Mouse (Mus musculus): ENCODE data around the gene Cyp2w1. TPM values are rescaled to one million over a fixed set of nuclear protein-coding genes. Genes with fewer than 3 reads are reported as not detected.
A peak's percentile ranks its signal among the peaks of the same experiment; 100 is the strongest.

The Cyp2w1 gene
- polyA plus RNA-seq, 1 experiment from 2014 or later = not detected

DNA sequence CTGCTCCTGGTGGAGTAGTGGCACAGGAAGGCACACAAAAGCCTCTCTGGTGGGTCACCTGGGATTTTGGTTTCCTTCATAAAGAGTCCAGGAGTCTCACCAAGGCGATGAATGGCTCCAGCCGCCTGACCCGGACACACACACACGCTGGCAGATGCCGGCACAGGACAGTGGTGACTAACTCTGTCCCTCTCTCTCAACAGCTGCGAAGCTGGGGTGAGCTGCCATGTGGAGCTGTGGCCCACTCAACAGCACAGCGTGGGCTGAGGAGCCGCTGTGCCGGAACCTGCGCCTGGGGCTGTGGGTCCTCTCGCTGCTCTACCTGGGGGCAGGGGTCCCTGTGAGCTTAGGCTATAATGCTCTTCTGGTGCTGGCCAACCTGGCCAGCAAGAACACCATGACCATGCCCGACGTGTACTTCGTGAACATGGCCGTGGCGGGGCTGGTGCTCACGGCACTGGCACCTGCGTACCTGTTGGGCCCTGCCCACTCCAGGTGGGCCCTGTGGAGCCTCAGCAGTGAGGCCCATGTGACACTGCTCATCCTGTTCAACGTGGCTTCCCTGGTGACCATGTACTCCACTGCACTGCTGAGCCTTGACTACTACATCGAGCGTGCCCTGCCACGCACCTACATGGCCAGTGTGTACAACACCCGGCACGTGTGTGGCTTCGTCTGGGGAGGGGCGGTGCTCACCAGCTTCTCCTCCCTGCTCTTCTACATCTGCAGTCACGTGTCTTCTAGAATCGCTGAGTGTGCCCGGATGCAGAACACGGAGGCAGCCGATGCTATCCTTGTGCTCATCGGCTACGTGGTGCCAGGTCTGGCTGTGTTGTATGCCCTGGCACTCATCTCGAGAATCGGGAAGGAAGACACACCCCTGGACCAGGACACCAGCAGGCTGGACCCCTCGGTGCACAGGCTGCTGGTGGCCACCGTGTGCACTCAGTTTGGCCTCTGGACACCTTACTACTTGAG, 40.1 kb downstream of the Cyp2w1 start:
- Histone ChIP-seq H3K27ac (replicated peaks in 1 of 2; ENCODE audit: control insufficient read depth in 1 of 2, insufficient read depth in 1 of 2, low read depth in 2 of 2, low read length in 2 of 2) (no peak overlapping the region), H3K9ac (ENCODE audit: low read length) (no peak overlapping the region), H3K27me3 (ENCODE audit: control insufficient read depth, insufficient read depth, low read length) (no peaks in the 10 kb centered on the region), H3K4me2 (ENCODE audit: low read length) (no peak overlapping the region), H3K4me1 (ENCODE audit: control insufficient read depth in 2 of 2, insufficient read depth in 2 of 2, low read length in 2 of 2) (peaks cover 29 to 34% of the 10 kb centered on the region in 2 experiments), H3K36me3 (ENCODE audit: control insufficient read depth, insufficient read depth, low read length) (peaks cover 23% of the 10 kb centered on the region), H3K9me3 (ENCODE audit: control insufficient read depth, low read length) (no peaks in the 10 kb centered on the region), H3K4me3 (ENCODE audit: control insufficient read depth in 1 of 2, insufficient read depth in 1 of 2, low read depth in 1 of 2, low read length in 2 of 2) (no peak overlapping the region)
- WGBS = 92% methylated on average over 37 of the region's 37 CpGs
- no peak for ATAC-seq (ENCODE audit: insufficient number of reproducible peaks, insufficient read depth, low FRiP score, low read depth)

DNA sequence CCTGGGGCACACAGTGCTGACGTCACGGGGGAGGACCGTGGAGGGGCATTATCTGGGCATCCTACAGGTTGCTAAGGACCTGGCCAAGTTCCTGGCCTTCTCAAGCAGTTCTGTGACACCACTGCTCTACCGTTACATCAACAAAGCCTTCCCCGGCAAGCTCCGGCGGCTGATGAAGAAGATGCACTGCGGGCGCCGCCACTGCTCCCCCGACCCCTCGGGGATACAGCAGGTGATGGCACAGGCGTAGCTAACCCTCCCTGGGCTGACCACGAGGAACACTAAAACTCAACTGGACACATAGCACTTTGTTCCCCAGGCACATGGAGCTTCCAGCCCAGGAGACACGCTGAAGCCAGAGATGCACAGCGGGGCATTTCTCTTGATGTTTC, 40.8 kb downstream of the Cyp2w1 start:
- Histone ChIP-seq H3K4me2 (ENCODE audit: low read length) (no peak overlapping the region), H3K27me3 (ENCODE audit: control insufficient read depth, insufficient read depth, low read length) (no peaks in the 10 kb centered on the region), H3K9me3 (ENCODE audit: control insufficient read depth, low read length) (no peaks in the 10 kb centered on the region), H3K4me3 (ENCODE audit: control insufficient read depth in 1 of 2, insufficient read depth in 1 of 2, low read depth in 1 of 2, low read length in 2 of 2) (no peak overlapping the region), H3K4me1 (ENCODE audit: control insufficient read depth in 2 of 2, insufficient read depth in 2 of 2, low read length in 2 of 2) (peaks cover 29 to 34% of the 10 kb centered on the region in 2 experiments), H3K36me3 (ENCODE audit: control insufficient read depth, insufficient read depth, low read length) (peaks cover 23% of the 10 kb centered on the region), H3K27ac (replicated peaks in 1 of 2; ENCODE audit: control insufficient read depth in 1 of 2, insufficient read depth in 1 of 2, low read depth in 2 of 2, low read length in 2 of 2) (no peak overlapping the region), H3K9ac (ENCODE audit: low read length) (no peak overlapping the region)
- WGBS = 92% methylated on average over 16 of the region's 16 CpGs
- no peak for ATAC-seq (ENCODE audit: insufficient number of reproducible peaks, insufficient read depth, low FRiP score, low read depth)

DNA sequence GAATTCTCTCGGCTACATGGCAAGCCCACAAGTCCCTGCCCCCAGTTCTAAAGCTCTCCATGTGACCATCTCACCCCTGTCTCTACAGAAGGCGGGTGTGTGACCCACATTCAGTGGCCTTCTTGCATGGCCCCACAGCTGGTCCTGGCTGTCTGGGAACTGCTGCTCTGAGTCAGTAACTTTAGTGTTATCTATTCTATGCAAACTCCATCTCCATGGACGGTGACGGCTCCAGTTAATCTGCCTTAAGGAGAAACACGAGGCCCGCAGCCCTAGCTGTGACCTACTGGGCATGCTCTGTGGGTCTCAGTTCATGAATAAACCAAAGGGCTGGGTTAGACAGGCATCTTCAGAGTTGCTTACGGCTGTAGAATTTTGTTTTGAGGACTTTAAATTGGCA, 42.0 kb downstream of the Cyp2w1 start:
- WGBS = 59% methylated on average over 7 of the region's 7 CpGs

GRCm38 (mm10) chr5:139395528-139395927, 43.1 kb downstream of the Cyp2w1 start:
- Histone ChIP-seq H3K4me2 (ENCODE audit: low read length) (no peak overlapping the region), H3K27me3 (ENCODE audit: control insufficient read depth, insufficient read depth, low read length) (no peaks in the 10 kb centered on the region), H3K4me3 (ENCODE audit: control insufficient read depth in 1 of 2, insufficient read depth in 1 of 2, low read depth in 1 of 2, low read length in 2 of 2) (no peak overlapping the region), H3K9me3 (ENCODE audit: control insufficient read depth, low read length) (no peaks in the 10 kb centered on the region), H3K4me1 (ENCODE audit: control insufficient read depth in 2 of 2, insufficient read depth in 2 of 2, low read length in 2 of 2) (peaks cover 19 to 25% of the 10 kb centered on the region in 2 experiments), H3K36me3 (ENCODE audit: control insufficient read depth, insufficient read depth, low read length) (peaks cover 23% of the 10 kb centered on the region), H3K9ac (ENCODE audit: low read length) (no peak overlapping the region), H3K27ac (replicated peaks in 1 of 2; ENCODE audit: control insufficient read depth in 1 of 2, insufficient read depth in 1 of 2, low read depth in 2 of 2, low read length in 2 of 2) (no peak overlapping the region)
- no peak for ATAC-seq (ENCODE audit: insufficient number of reproducible peaks, insufficient read depth, low FRiP score, low read depth)
- WGBS = 97% methylated on average over 4 of the region's 4 CpGs

More for the DNA sequence above, 42.0 kb downstream of the Cyp2w1 start:
- Histone ChIP-seq H3K4me1 (ENCODE audit: control insufficient read depth in 2 of 2, insufficient read depth in 2 of 2, low read length in 2 of 2) (peaks cover 25 to 31% of the 10 kb centered on the region in 2 experiments), H3K9me3 (ENCODE audit: control insufficient read depth, low read length) (no peaks in the 10 kb centered on the region), H3K9ac (ENCODE audit: low read length) (no peak overlapping the region), H3K27ac (replicated peaks in 1 of 2; ENCODE audit: control insufficient read depth in 1 of 2, insufficient read depth in 1 of 2, low read depth in 2 of 2, low read length in 2 of 2) (no peak overlapping the region), H3K27me3 (ENCODE audit: control insufficient read depth, insufficient read depth, low read length) (no peaks in the 10 kb centered on the region), H3K4me3 (ENCODE audit: control insufficient read depth in 1 of 2, insufficient read depth in 1 of 2, low read depth in 1 of 2, low read length in 2 of 2) (no peak overlapping the region), H3K36me3 (ENCODE audit: control insufficient read depth, insufficient read depth, low read length) (peaks cover 23% of the 10 kb centered on the region), H3K4me2 (ENCODE audit: low read length) (no peak overlapping the region)
- no peak for ATAC-seq (ENCODE audit: insufficient number of reproducible peaks, insufficient read depth, low FRiP score, low read depth)

DNA sequence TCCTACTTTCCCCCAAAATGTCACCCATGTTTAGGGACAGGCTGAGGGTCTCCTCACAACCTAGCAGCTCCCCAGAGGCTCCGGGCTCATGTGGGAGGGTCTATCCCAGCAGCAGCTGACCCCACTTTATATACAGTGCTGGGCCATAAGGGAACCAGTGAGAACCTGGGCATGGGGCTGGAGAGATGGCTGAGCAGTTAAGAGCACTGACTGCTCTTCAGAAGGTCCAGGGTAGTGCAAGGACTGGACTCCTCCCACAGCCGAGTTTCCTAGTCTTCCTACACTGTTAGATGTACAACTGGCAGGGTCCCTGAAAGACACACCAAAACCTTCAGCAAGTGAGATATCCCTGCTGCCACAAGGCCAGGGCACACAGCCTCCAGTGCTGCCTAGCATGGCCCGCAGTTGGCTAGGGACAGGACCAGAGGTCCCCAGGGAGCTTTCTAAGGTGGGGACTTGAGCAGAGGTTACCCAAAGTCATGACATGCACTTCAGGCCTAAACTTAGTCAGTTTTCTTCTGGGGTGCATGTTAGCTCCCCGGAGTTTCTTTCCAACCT, 45.0 kb downstream of the Cyp2w1 start:
- peak overlapping the region; percentile 13; the same call in 1 of the 2 replicates for H3K9ac ChIP-seq (ENCODE audit: low read length)
- H3K27me3 ChIP-seq (ENCODE audit: control insufficient read depth, insufficient read depth, low read length) = no peaks in the 10 kb centered on the region; the same call in 1 of the 2 replicates
- WGBS = 72% methylated on average over 4 of the region's 4 CpGs
- no peak for ATAC-seq (ENCODE audit: insufficient number of reproducible peaks, insufficient read depth, low FRiP score, low read depth)
- H3K27ac ChIP-seq (replicated peaks in 1 of 2; ENCODE audit: control insufficient read depth in 1 of 2, insufficient read depth in 1 of 2, low read depth in 2 of 2, low read length in 2 of 2) = 0 out of 4 replicates have a peak overlapping the region, but pooled peaks of 1 of the 2 experiments have one; percentile 35
- H3K4me3 ChIP-seq (ENCODE audit: control insufficient read depth in 1 of 2, insufficient read depth in 1 of 2, low read depth in 1 of 2, low read length in 2 of 2) = no peak overlapping the region
- peaks cover 16 to 20% of the 10 kb centered on the region in 2 experiments for H3K4me1 ChIP-seq (ENCODE audit: control insufficient read depth in 2 of 2, insufficient read depth in 2 of 2, low read length in 2 of 2)
- H3K9me3 ChIP-seq (ENCODE audit: control insufficient read depth, low read length) = no peaks in the 10 kb centered on the region
- H3K4me2 ChIP-seq (ENCODE audit: low read length) = no peak overlapping the region
- H3K36me3 ChIP-seq (ENCODE audit: control insufficient read depth, insufficient read depth, low read length) = peaks cover 16% of the 10 kb centered on the region

DNA sequence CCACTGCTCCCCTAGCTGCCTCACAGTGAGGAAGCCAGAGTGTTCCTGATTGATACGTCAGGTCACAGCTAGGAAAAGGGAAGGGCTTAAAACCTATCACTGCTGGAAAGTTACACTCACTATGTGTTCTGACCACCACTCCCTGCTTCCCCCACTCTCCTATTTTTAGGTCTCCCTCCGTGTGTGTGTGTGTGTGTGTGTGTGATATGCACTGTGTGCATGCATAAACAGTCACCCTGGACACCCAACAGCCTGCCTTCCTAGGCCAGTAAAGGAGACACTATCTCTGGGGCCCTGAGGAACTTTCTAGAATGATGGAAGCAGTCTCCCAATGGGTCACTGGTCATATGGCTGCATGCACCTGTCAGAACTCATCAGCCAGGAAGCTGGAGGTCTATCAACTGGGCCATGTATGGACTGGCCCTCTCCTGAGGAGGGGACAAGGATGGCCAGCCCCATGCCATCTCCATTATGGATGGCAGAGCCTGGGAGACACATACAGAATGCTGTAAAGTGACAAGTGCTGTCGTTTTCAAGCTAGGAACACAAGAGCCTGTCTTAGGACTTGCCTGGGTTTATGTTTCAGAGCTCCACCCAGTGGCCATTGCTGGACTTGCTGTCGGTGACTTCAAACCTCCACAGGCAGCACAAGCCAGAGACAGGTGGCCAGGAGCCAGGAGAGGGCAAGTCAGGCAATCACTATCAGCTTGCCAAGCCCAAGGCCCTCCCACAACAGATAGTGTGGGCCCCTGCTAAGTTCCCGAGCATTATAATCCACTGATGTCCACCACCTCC, 45.7 kb downstream of the Cyp2w1 start:
- Histone ChIP-seq H3K4me2 (ENCODE audit: low read length) (peak overlapping the region; percentile 23; the same call in 1 of the 2 replicates), H3K4me3 (ENCODE audit: control insufficient read depth in 1 of 2, insufficient read depth in 1 of 2, low read depth in 1 of 2, low read length in 2 of 2) (no peak overlapping the region), H3K27ac (replicated peaks in 1 of 2; ENCODE audit: control insufficient read depth in 1 of 2, insufficient read depth in 1 of 2, low read depth in 2 of 2, low read length in 2 of 2) (0 out of 4 replicates have a peak overlapping the region, but pooled peaks have one; percentile 18 to 35), H3K9ac (ENCODE audit: low read length) (peak overlapping the region; percentile 48; the same call in 1 of the 2 replicates), H3K9me3 (ENCODE audit: control insufficient read depth, low read length) (no peaks in the 10 kb centered on the region), H3K4me1 (ENCODE audit: control insufficient read depth in 2 of 2, insufficient read depth in 2 of 2, low read length in 2 of 2) (peaks cover 16 to 20% of the 10 kb centered on the region in 2 experiments), H3K27me3 (ENCODE audit: control insufficient read depth, insufficient read depth, low read length) (no peaks in the 10 kb centered on the region; the same call in 1 of the 2 replicates), H3K36me3 (ENCODE audit: control insufficient read depth, insufficient read depth, low read length) (peaks cover 9% of the 10 kb centered on the region)
- 11% methylated on average over 5 of the region's 5 CpGs for WGBS
- peak; percentile 81 for ATAC-seq (ENCODE audit: insufficient number of reproducible peaks, insufficient read depth, low FRiP score, low read depth)

DNA sequence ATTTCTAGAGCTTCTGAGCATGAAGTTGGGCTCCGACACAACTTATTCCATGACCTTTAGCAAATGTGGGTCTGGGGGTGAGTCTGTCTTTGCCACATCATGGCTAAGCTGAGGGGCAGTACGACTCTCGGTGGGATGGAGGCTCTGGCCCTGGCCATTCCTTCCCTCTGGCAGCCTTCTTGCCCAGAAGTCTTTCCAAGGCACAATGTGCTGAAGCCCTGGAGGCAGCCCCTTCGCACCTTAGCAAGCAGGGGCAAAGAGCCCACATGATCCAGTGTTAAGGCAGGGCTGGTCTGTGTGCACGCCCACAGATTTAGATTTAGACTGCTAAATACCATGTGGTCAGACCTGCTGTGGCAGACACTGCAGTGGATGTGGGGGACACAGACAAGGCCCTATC, 46.4 kb downstream of the Cyp2w1 start:
- no peak for ATAC-seq (ENCODE audit: insufficient number of reproducible peaks, insufficient read depth, low FRiP score, low read depth)
- Histone ChIP-seq H3K27ac (replicated peaks in 1 of 2; ENCODE audit: control insufficient read depth in 1 of 2, insufficient read depth in 1 of 2, low read depth in 2 of 2, low read length in 2 of 2) (no peak overlapping the region), H3K27me3 (ENCODE audit: control insufficient read depth, insufficient read depth, low read length) (no peaks in the 10 kb centered on the region; the same call in 1 of the 2 replicates), H3K4me2 (ENCODE audit: low read length) (peak overlapping the region; percentile 23; the same call in 1 of the 2 replicates), H3K4me3 (ENCODE audit: control insufficient read depth in 1 of 2, insufficient read depth in 1 of 2, low read depth in 1 of 2, low read length in 2 of 2) (no peak overlapping the region), H3K9me3 (ENCODE audit: control insufficient read depth, low read length) (no peaks in the 10 kb centered on the region), H3K36me3 (ENCODE audit: control insufficient read depth, insufficient read depth, low read length) (peaks cover 3% of the 10 kb centered on the region), H3K9ac (ENCODE audit: low read length) (peak overlapping the region; percentile 48; the same call in 1 of the 2 replicates), H3K4me1 (ENCODE audit: control insufficient read depth in 2 of 2, insufficient read depth in 2 of 2, low read length in 2 of 2) (peaks cover 16 to 20% of the 10 kb centered on the region in 2 experiments)
- 65% methylated on average over 5 of the region's 5 CpGs for WGBS
